Mouse (Mus musculus) megakaryocyte, embryonic 14.5 days (primary cell): ENCODE results near the gene Rin2.

Source experiments
- FLI1 ChIP-seq: IDR thresholded peaks from 2 replicates; pipeline ENCODE4 v1.6.1; 2012; ENCODE audit warnings: low read length, inconsistent platforms, mixed read lengths
- GATA1 ChIP-seq: IDR thresholded peaks from 3 replicates; pipeline ENCODE4 v1.6.1; 2012; ENCODE audit warnings: mixed read lengths, low read length, inconsistent platforms, borderline replicate concordance

DNA sequence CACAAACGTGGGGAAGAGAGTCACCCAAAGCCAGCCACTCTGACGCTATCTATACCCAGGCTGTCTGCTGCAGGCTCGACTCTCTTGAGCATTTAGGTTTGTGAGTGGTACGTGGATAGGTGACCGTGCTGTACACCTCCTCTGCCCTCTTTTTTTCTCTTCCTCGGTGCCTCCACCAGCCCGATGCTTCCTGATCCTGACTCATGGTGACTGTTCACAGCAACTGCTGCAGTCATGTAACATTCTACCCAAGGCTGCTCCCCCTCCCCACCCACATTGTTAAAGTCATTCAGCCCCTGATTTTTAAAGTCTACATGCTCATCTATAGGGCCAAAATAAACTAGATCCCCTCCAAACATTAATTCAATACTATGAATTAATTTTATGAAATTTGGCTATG is 54.4 kb downstream of the Rin2 start:
- TF ChIP-seq GATA1 (no peak), FLI1 (no peak)
